9 mouse cellular contexts compared by ENCODE assay signal in the genomic region with DNA sequence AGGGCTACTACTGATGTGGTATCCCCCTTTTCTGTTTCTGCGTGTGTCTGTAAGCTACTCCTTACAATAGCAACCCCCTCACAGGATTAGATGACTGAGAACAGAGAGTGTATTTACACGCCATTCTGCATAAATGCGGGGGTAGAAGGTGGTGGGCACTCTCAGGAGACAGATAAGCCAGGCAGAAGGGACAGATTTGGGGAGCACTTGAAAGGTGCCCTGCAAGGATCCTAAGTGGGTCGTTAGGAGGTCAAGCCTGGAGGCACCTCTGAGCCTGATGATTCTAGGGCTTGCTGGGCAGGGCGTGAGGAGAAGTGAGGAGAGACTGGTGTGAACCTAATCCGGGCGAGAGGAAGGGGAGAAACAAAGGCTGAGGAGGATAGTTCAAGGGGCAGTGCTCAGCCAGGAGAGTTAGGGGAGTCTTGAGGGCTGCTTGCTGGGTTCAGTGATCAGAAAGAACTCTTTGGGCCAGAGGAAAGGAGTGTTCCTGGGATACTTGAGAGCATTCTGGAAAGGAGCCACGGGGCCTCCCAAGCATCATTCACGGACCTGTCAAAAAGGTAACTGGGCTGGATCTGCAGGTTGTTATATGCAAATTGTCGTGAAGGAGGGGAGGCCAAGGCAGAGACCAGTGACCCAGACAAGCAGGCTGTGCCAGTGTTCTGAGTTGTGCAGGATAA. TPM values are rescaled to one million over a fixed set of nuclear protein-coding genes. Genes with fewer than 3 reads are reported as not detected.
DNase-seq lines count a peak whose midpoint lies in the region; ATAC-seq and TF ChIP-seq lines count a peak whose summit lies in the region.
"Had no signal": no experiment of that assay in that cellular context is flagged by ENCODE, and none has a peak within 500 bp of the region (broad histone marks: within the 10 kb centered on the region; RNA-seq: fewer than 3 reads in every experiment).

No protein-coding gene starts in this region.

- H3K27me3 ChIP-seq in megakaryocyte, embryonic 14.5 days (replicated peaks): no peaks in the 10 kb centered on the region
- no peaks in the 10 kb centered on the region for H3K27me3 ChIP-seq in embryonic facial prominence, embryonic 11.5 days (ENCODE audit: control insufficient read depth, insufficient read depth, low read length)
- no peaks in the 10 kb centered on the region for H3K27me3 ChIP-seq in stomach, postnatal 0 days (ENCODE audit: control insufficient read depth, insufficient read depth, low read length)

- peaks cover 39% of the 10 kb centered on the region for H3K36me3 ChIP-seq in megakaryocyte, embryonic 14.5 days (replicated peaks; ENCODE audit: low read length)
- peaks cover 17% of the 10 kb centered on the region for H3K36me3 ChIP-seq in embryonic facial prominence, embryonic 11.5 days (replicated peaks; ENCODE audit: control insufficient read depth, insufficient read depth, low read depth, low read length)
- H3K36me3 ChIP-seq in stomach, postnatal 0 days (ENCODE audit: control insufficient read depth, insufficient read depth, low read length): peaks cover 21% of the 10 kb centered on the region

- peaks cover 25% of the 10 kb centered on the region for H3K4me1 ChIP-seq in megakaryocyte, embryonic 14.5 days
- no peaks in the 10 kb centered on the region for H3K4me1 ChIP-seq in embryonic facial prominence, embryonic 11.5 days (ENCODE audit: control insufficient read depth, insufficient read depth, low read length)
- H3K4me1 ChIP-seq in stomach, postnatal 0 days (replicated peaks; ENCODE audit: control insufficient read depth, insufficient read depth): 0 out of 2 replicates have a peak, but pooled peaks cover 6% of the 10 kb centered on the region

- peak overlapping the region; percentile 76 for H3K9ac ChIP-seq in embryonic facial prominence, embryonic 11.5 days (replicated peaks; ENCODE audit: low read length)
- peak overlapping the region; percentile 73 for H3K9ac ChIP-seq in stomach, postnatal 0 days (ENCODE audit: low read length)

- 17% methylated on average over 10 of the region's 10 CpGs for WGBS in embryonic facial prominence, embryonic 11.5 days
- 4% methylated on average over 10 of the region's 10 CpGs for WGBS in stomach, postnatal 0 days

- ATAC-seq in megakaryocyte, adult 5-6 weeks (ENCODE audit: poor library complexity, severe bottlenecking): no peak
- 0 out of 2 replicates have a peak, but pooled peaks have one; percentile 5 for ATAC-seq in embryonic facial prominence, embryonic 11.5 days (replicated peaks; ENCODE audit: insufficient number of reproducible peaks, low FRiP score, low TSS enrichment, low read depth)
- ATAC-seq in stomach, postnatal 0 days (ENCODE audit: low FRiP score, low TSS enrichment): no peak

- peak; percentile 68 for TF ChIP-seq EP300 in stomach, postnatal 0 days (optimal IDR thresholded peaks at IDR 0.05)

- DNase-seq in embryonic facial prominence, embryonic 11.5 days (ENCODE audit: low spot score): peak; percentile 1
- DNase-seq in kidney, adult 18-20 months: peak; percentile 14
- peak; percentile 27 for DNase-seq in lung, postnatal 10 days
- peak; percentile 62 for DNase-seq in stomach, postnatal 0 days (ENCODE audit: low spot score)
- DNase-seq in adrenal gland, postnatal 25 days: no peak
- DNase-seq in frontal cortex, postnatal 10 days (ENCODE audit: low spot score in 2 of 2): no peak

- peak overlapping the region; percentile 95 for H3K4me3 ChIP-seq in megakaryocyte, embryonic 14.5 days (replicated peaks)
- peak overlapping the region; percentile 67 for H3K4me3 ChIP-seq in embryonic facial prominence, embryonic 11.5 days (ENCODE audit: low read depth, low read length)
- peak overlapping the region; percentile 64 for H3K4me3 ChIP-seq in stomach, postnatal 0 days (ENCODE audit: low read depth, low read length)

- peak overlapping the region; percentile 71 for H3K4me2 ChIP-seq in embryonic facial prominence, embryonic 11.5 days (ENCODE audit: low read depth, low read length)
- H3K4me2 ChIP-seq in stomach, postnatal 0 days (replicated peaks; ENCODE audit: low read depth): peak overlapping the region; percentile 76

- peaks cover 24% of the 10 kb centered on the region for H3K9me3 ChIP-seq in megakaryocyte, embryonic 14.5 days
- no peaks in the 10 kb centered on the region for H3K9me3 ChIP-seq in embryonic facial prominence, embryonic 11.5 days (replicated peaks; ENCODE audit: control insufficient read depth, low read length)
- H3K9me3 ChIP-seq in stomach, postnatal 0 days (ENCODE audit: control insufficient read depth, low read length): no peaks in the 10 kb centered on the region

- no peak for TF ChIP-seq CTCF in stomach, postnatal 0 days (IDR thresholded peaks at IDR 0.05; ENCODE audit: low read depth)

- no peak overlapping the region for H3K27ac ChIP-seq in embryonic facial prominence, embryonic 11.5 days (replicated peaks; ENCODE audit: low read depth, low read length)
- H3K27ac ChIP-seq in stomach, postnatal 0 days (replicated peaks): peak overlapping the region; percentile 82

RNA-seq across cellular contexts. Expression of gene Ctu1, which starts 0.9 kb away (rescaled TPM):
- 6.6 and 15.5 TPM in 2 replicates for polyA plus RNA-seq in megakaryocyte, embryonic 14.5 days (2012; ENCODE audit: insufficient read depth, low replicate concordance)
- 4.7 and 5.3 TPM in 2 replicates for total RNA-seq in megakaryocyte, adult 5-6 weeks (2015)
- total RNA-seq in megakaryocyte, adult 5-6 weeks (2017): 3.7 and 3.9 TPM in 2 replicates
- polyA plus RNA-seq in embryonic facial prominence, embryonic 11.5 days (2014; fragmentation: Nextera tagmentation; extraction: Ambion mirVana): 8.1 and 9.1 TPM in 2 replicates
- 8.5 and 9.0 TPM in 2 replicates for polyA plus RNA-seq in stomach, postnatal 0 days (2015; fragmentation: Nextera tagmentation; extraction: Ambion mirVana)
- 11.1 and 13.4 TPM in 2 replicates for total RNA-seq in adrenal gland, postnatal 25 days (2021)

RNA-seq across cellular contexts. Expression of gene Siglece, which starts 12.8 kb away (rescaled TPM):
- polyA plus RNA-seq in megakaryocyte, embryonic 14.5 days (2012; ENCODE audit: insufficient read depth, low replicate concordance): not detected in 2 replicates
- 41.6 and 46.2 TPM in 2 replicates for total RNA-seq in megakaryocyte, adult 5-6 weeks (2015)
- total RNA-seq in megakaryocyte, adult 5-6 weeks (2017): 22.1 and 29.7 TPM in 2 replicates
- polyA plus RNA-seq in embryonic facial prominence, embryonic 11.5 days (2014; fragmentation: Nextera tagmentation; extraction: Ambion mirVana): 0.32 TPM in 1 of 2 replicates, not detected in the other
- 0.87 and 1.3 TPM in 2 replicates for polyA plus RNA-seq in stomach, postnatal 0 days (2015; fragmentation: Nextera tagmentation; extraction: Ambion mirVana)
- total RNA-seq in adrenal gland, postnatal 25 days (2021): 1.9 and 2.1 TPM in 2 replicates

RNA-seq across cellular contexts. Expression of gene Klk14, which starts 17.5 kb away (rescaled TPM):
- not detected in 2 replicates for polyA plus RNA-seq in megakaryocyte, embryonic 14.5 days (2012; ENCODE audit: insufficient read depth, low replicate concordance)
- not detected in 2 replicates for total RNA-seq in megakaryocyte, adult 5-6 weeks (2015)
- total RNA-seq in megakaryocyte, adult 5-6 weeks (2017): not detected in 2 replicates
- not detected in 2 replicates for polyA plus RNA-seq in embryonic facial prominence, embryonic 11.5 days (2014; fragmentation: Nextera tagmentation; extraction: Ambion mirVana)
- 4.5 and 5.8 TPM in 2 replicates for polyA plus RNA-seq in stomach, postnatal 0 days (2015; fragmentation: Nextera tagmentation; extraction: Ambion mirVana)
- not detected in 2 replicates for total RNA-seq in adrenal gland, postnatal 25 days (2021)

RNA-seq across cellular contexts. Expression of gene Ceacam18, which starts 38.2 kb away (rescaled TPM):
- polyA plus RNA-seq in megakaryocyte, embryonic 14.5 days (2012; ENCODE audit: insufficient read depth, low replicate concordance): 0.86 TPM in 1 of 2 replicates, not detected in the other
- total RNA-seq in megakaryocyte, adult 5-6 weeks (2015): not detected in 2 replicates
- not detected in 2 replicates for total RNA-seq in megakaryocyte, adult 5-6 weeks (2017)
- polyA plus RNA-seq in embryonic facial prominence, embryonic 11.5 days (2014; fragmentation: Nextera tagmentation; extraction: Ambion mirVana): not detected in 2 replicates
- 0.07 TPM in 1 of 2 replicates, not detected in the other for polyA plus RNA-seq in stomach, postnatal 0 days (2015; fragmentation: Nextera tagmentation; extraction: Ambion mirVana)
- not detected in 2 replicates for total RNA-seq in adrenal gland, postnatal 25 days (2021)

RNA-seq across cellular contexts. Expression of gene Klk13, which starts 39.6 kb away (rescaled TPM):
- not detected in 2 replicates for polyA plus RNA-seq in megakaryocyte, embryonic 14.5 days (2012; ENCODE audit: insufficient read depth, low replicate concordance)
- not detected in 2 replicates for total RNA-seq in megakaryocyte, adult 5-6 weeks (2015)
- not detected in 2 replicates for total RNA-seq in megakaryocyte, adult 5-6 weeks (2017)
- 0.49 TPM in 2 replicates for polyA plus RNA-seq in embryonic facial prominence, embryonic 11.5 days (2014; fragmentation: Nextera tagmentation; extraction: Ambion mirVana)
- 84.7 and 93.8 TPM in 2 replicates for polyA plus RNA-seq in stomach, postnatal 0 days (2015; fragmentation: Nextera tagmentation; extraction: Ambion mirVana)
- total RNA-seq in adrenal gland, postnatal 25 days (2021): not detected in 2 replicates
- polyA plus RNA-seq: testis, adult 2 months had no signal

Comparison
In these comparisons a context has a peak if more than half of its experiments do, and no peak if none do; other contexts are left out.
1. DNase-seq: peak in embryonic facial prominence, embryonic 11.5 days (single experiment), kidney, adult 18-20 months (single experiment), lung, postnatal 10 days (single experiment) and stomach, postnatal 0 days (single experiment); none in adrenal gland, postnatal 25 days (single experiment) and frontal cortex, postnatal 10 days (0 of 2).
2. Peak in every context shown above with its lines, with median percentiles within 50 percentile points of each other: H3K4me3 ChIP-seq.